Mouse (Mus musculus): ENCODE measurements around the gene Rab11fip4.

The Rab11fip4 gene

GRCm38 (mm10) chr11:79590664-79591590 lies at the start of gene Rab11fip4:
TSS of gene Rab11fip4 (plus strand) at chr11:79591212.
- no peak for DNase-seq (ENCODE audit: low read depth, low spot score)

- no peak for DNase-seq (ENCODE audit: low read depth, low spot score)
These were observed 38.4 kb upstream of the Rab11fip4 start for GRCm38 (mm10) chr11:79552622-79553021.

GRCm38 (mm10) chr11:79560536-79560935 lies 30.5 kb upstream of the Rab11fip4 start:
- DNase-seq (ENCODE audit: low read depth, low spot score) = no peak

- DNase-seq (ENCODE audit: low read depth, low spot score) = no peak
These were observed 27.5 kb upstream of the Rab11fip4 start for GRCm38 (mm10) chr11:79563493-79563892.

- DNase-seq (ENCODE audit: low read depth, low spot score) = no peak
These were observed 24.1 kb upstream of the Rab11fip4 start for GRCm38 (mm10) chr11:79566947-79567346.

GRCm38 (mm10) chr11:79568197-79568911 lies 22.7 kb upstream of the Rab11fip4 start:
- no peak for DNase-seq (ENCODE audit: low read depth, low spot score)

GRCm38 (mm10) chr11:79570319-79570718 lies 20.7 kb upstream of the Rab11fip4 start:
- DNase-seq (ENCODE audit: low read depth, low spot score) = no peak

- DNase-seq (ENCODE audit: low read depth, low spot score) = no peak
These were observed 17.2 kb upstream of the Rab11fip4 start for GRCm38 (mm10) chr11:79573836-79574235.

GRCm38 (mm10) chr11:79575383-79576073 lies 15.5 kb upstream of the Rab11fip4 start:
- no peak for DNase-seq (ENCODE audit: low read depth, low spot score)

GRCm38 (mm10) chr11:79577741-79578140 lies 13.3 kb upstream of the Rab11fip4 start:
- DNase-seq (ENCODE audit: low read depth, low spot score) = peak; percentile 50

GRCm38 (mm10) chr11:79580660-79581059 lies 10.4 kb upstream of the Rab11fip4 start:
- no peak for DNase-seq (ENCODE audit: low read depth, low spot score)

GRCm38 (mm10) chr11:79581257-79581656 lies 9.8 kb upstream of the Rab11fip4 start:
- DNase-seq (ENCODE audit: low read depth, low spot score) = no peak

- peak; percentile 50 for DNase-seq (ENCODE audit: low read depth, low spot score)
These were observed 6.8 kb upstream of the Rab11fip4 start for GRCm38 (mm10) chr11:79584191-79584590.

- no peak for DNase-seq (ENCODE audit: low read depth, low spot score)
These were observed 1.5 kb upstream of the Rab11fip4 start for GRCm38 (mm10) chr11:79589317-79590075.

GRCm38 (mm10) chr11:79591591-79591975 lies 571 bp downstream of the Rab11fip4 start:
- DNase-seq (ENCODE audit: low read depth, low spot score) = no peak

- DNase-seq (ENCODE audit: low read depth, low spot score) = no peak
These were observed 2.5 kb downstream of the Rab11fip4 start for GRCm38 (mm10) chr11:79593495-79593894.

GRCm38 (mm10) chr11:79610454-79610853 lies 19.4 kb downstream of the Rab11fip4 start:
- DNase-seq (ENCODE audit: low read depth, low spot score) = no peak

- no peak for DNase-seq (ENCODE audit: low read depth, low spot score)
These were observed 20.1 kb downstream of the Rab11fip4 start for GRCm38 (mm10) chr11:79611011-79611666.

- no peak for DNase-seq (ENCODE audit: low read depth, low spot score)
These were observed 21.1 kb downstream of the Rab11fip4 start for GRCm38 (mm10) chr11:79612046-79612600.

- no peak for DNase-seq (ENCODE audit: low read depth, low spot score)
These were observed 22.1 kb downstream of the Rab11fip4 start for GRCm38 (mm10) chr11:79613084-79613483.

Data from retina, adult 2 months (tissue).